Mouse (Mus musculus) gastrocnemius, adult 2 months (tissue): ENCODE measurements at regions not wholly inside any gene's neighbourhood (a gene's known extent, or its start where the extent isn't known, plus 50 kb on each side); places are given as distances from the start of the nearest gene placed in this dataset.

Source experiments
- DNase-seq: peaks from one replicate; pipeline ENCODE4 v3.0.0; 2022
- H3K27ac ChIP-seq: fragments of 200-600 bp; 2 replicates; pipeline ENCODE4 v1.8.1; 2022; ENCODE audit warnings: mild to moderate bottlenecking
- H3K4me3 ChIP-seq: fragments of 200-600 bp; 2 replicates; pipeline ENCODE4 v1.8.1; 2022; ENCODE audit warnings: mild to moderate bottlenecking, moderate library complexity
- CTCF ChIP-seq: fragments of 200-600 bp; IDR thresholded peaks from 2 replicates; pipeline ENCODE4 v1.8.1; 2022; ENCODE audit warnings: antibody characterized with exemption, mild to moderate bottlenecking, moderate library complexity
- intact Hi-C: fragments of 180-260 bp; cut with DNase I; formaldehyde crosslinking; loops from one replicate; pipeline ENCODE4 v1.15.1; 2025

- intact Hi-C loops: no loop called here
- Histone ChIP-seq H3K4me3 (no peak overlapping the region), H3K27ac (no peak overlapping the region)
- TF ChIP-seq CTCF: no peak
- no peak for DNase-seq
Observed at GRCm38 (mm10) chr9:43600396-43600795, 143.4 kb upstream of the Nectin1 start.

- intact Hi-C loops: no loop called here
- no peak for DNase-seq
- TF ChIP-seq CTCF: no peak
- Histone ChIP-seq H3K27ac (no peak overlapping the region), H3K4me3 (no peak overlapping the region)
Observed at GRCm38 (mm10) chr9:43617632-43618031, 126.2 kb upstream of the Nectin1 start.

- no peak for TF ChIP-seq CTCF
- intact Hi-C loops: no loop called here
- no peak for DNase-seq
- H3K27ac ChIP-seq: no peak overlapping the region
- no peak overlapping the region for H3K4me3 ChIP-seq
Observed at GRCm38 (mm10) chr9:43627558-43627957, 116.2 kb upstream of the Nectin1 start.

GRCm38 (mm10) chr9:43628786-43629185, 115.0 kb upstream of the Nectin1 start:
- no peak for DNase-seq
- no peak overlapping the region for H3K4me3 ChIP-seq
- no peak for TF ChIP-seq CTCF
- H3K27ac ChIP-seq: no peak overlapping the region
- intact Hi-C loops: no loop called here

- no peak for DNase-seq
- no peak for TF ChIP-seq CTCF
- no peak overlapping the region for H3K27ac ChIP-seq
- intact Hi-C loops: no loop called here
- H3K4me3 ChIP-seq: no peak overlapping the region
Observed at GRCm38 (mm10) chr9:43636372-43636965, 107.3 kb upstream of the Nectin1 start.

GRCm38 (mm10) chr9:43658186-43658585, 85.6 kb upstream of the Nectin1 start:
- intact Hi-C loops: no loop called here
- DNase-seq: no peak
- Histone ChIP-seq H3K4me3 (no peak overlapping the region), H3K27ac (no peak overlapping the region)
- no peak for TF ChIP-seq CTCF

- H3K27ac ChIP-seq: no peak overlapping the region
- no peak overlapping the region for H3K4me3 ChIP-seq
- no peak for TF ChIP-seq CTCF
- intact Hi-C loops: no loop called here
- no peak for DNase-seq
Observed at GRCm38 (mm10) chr9:43659237-43659636, 84.5 kb upstream of the Nectin1 start.

GRCm38 (mm10) chr9:43660151-43660550, 83.6 kb upstream of the Nectin1 start:
- intact Hi-C loops: no loop called here
- Histone ChIP-seq H3K27ac (no peak overlapping the region), H3K4me3 (no peak overlapping the region)
- no peak for TF ChIP-seq CTCF
- no peak for DNase-seq

- no peak overlapping the region for H3K4me3 ChIP-seq
- no peak overlapping the region for H3K27ac ChIP-seq
- no peak for DNase-seq
- intact Hi-C loops: no loop called here
- TF ChIP-seq CTCF: no peak
Observed at GRCm38 (mm10) chr9:43660896-43661563, 82.8 kb upstream of the Nectin1 start.

GRCm38 (mm10) chr9:43661646-43662045, 82.1 kb upstream of the Nectin1 start:
- no peak for DNase-seq
- intact Hi-C loops: no loop called here
- Histone ChIP-seq H3K27ac (no peak overlapping the region), H3K4me3 (no peak overlapping the region)
- no peak for TF ChIP-seq CTCF

GRCm38 (mm10) chr9:43667386-43667785, 76.4 kb upstream of the Nectin1 start:
- no peak overlapping the region for H3K27ac ChIP-seq
- TF ChIP-seq CTCF: no peak
- intact Hi-C loops: no loop called here
- H3K4me3 ChIP-seq: no peak overlapping the region
- DNase-seq: no peak

GRCm38 (mm10) chr9:43667974-43668373, 75.8 kb upstream of the Nectin1 start:
- DNase-seq: no peak
- Histone ChIP-seq H3K4me3 (no peak overlapping the region), H3K27ac (no peak overlapping the region)
- TF ChIP-seq CTCF: no peak
- intact Hi-C loops: no loop called here

- DNase-seq: no peak
- Histone ChIP-seq H3K27ac (no peak overlapping the region), H3K4me3 (no peak overlapping the region)
- intact Hi-C loops: no loop called here
- no peak for TF ChIP-seq CTCF
Observed at GRCm38 (mm10) chr9:43668731-43669130, 75.1 kb upstream of the Nectin1 start.

GRCm38 (mm10) chr9:43670563-43670962, 73.2 kb upstream of the Nectin1 start:
- TF ChIP-seq CTCF: no peak
- intact Hi-C loops: no loop called here
- no peak overlapping the region for H3K27ac ChIP-seq
- no peak for DNase-seq
- H3K4me3 ChIP-seq: no peak overlapping the region
